Mouse (Mus musculus): ENCODE measurements around the gene Gm3893. TPM values are rescaled to one million over a fixed set of nuclear protein-coding genes. Genes with fewer than 3 reads are reported as not detected.
"Not testable (repeated sequence)": the region's sequence is repeated elsewhere in the genome, so short reads cannot be mapped to it uniquely, and the experiment has no call there.

Gm3893 gene
- polyA plus RNA-seq (2014; fragmentation: Nextera tagmentation; extraction: Ambion mirVana) = not detected in 2 replicates

DNA sequence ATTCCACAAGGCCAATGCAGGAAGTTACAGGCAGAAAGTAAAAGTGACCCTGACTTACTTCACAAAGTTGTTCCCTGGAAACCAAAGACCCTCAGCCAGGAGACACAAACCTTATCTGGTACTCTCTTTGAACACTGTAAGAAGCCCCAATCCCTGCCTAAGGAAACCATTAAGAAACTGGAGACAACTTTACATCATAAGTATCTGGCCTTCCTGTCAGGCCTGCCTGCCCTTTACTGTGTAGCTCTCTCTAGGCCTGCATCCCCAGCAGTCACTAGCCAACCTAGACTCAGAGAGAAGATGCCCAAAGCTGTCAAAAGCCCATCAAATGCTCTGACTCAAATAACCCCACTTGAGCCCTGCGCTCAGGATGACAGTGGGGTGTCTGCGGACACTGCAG is at the start of gene Gm3893:
TSS of gene Gm3893 (plus strand) at position 301 of the 400 bp plus-strand sequence.
- H3K4me3 ChIP-seq (ENCODE audit: low read depth, low read length); ATAC-seq (ENCODE audit: low read depth): not testable (repeated sequence)
- no CpG with 5 or more reads among the region's 2 CpGs for WGBS

DNA sequence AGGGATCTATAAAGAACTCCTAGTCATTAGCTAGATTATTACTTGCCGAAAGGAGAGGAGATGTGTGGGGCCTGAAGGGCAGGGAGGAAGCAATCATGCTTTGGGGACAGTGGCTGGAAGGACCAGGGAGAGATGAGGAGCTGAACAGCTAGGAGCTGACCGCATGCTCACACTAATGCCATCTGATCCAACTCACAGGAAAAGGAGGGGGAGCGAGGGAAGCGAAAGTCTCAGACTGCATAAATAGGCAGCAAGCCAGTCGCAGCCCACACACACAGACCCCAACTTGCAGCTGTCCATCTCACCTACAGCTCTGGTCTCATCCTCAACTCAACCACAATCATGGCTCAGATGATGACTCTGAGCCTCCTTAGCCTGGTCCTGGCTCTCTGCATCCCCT is 23.5 kb downstream of the Gm3893 start, which contains the start of gene Gm13304:
TSS of gene Gm13304 (plus strand) at position 301 of the 400 bp plus-strand sequence.
- not testable (repeated sequence) for H3K27ac ChIP-seq (ENCODE audit: low read depth, low read length); H3K36me3 ChIP-seq (ENCODE audit: control insufficient read depth, insufficient read depth, low read length); H3K9ac ChIP-seq (replicated peaks; ENCODE audit: low read depth, low read length); H3K27me3 ChIP-seq (ENCODE audit: control insufficient read depth, insufficient read depth, low read length); H3K9me3 ChIP-seq (ENCODE audit: control insufficient read depth, low read length); H3K4me3 ChIP-seq (ENCODE audit: low read depth, low read length); H3K4me2 ChIP-seq (ENCODE audit: low read depth, low read length); H3K4me1 ChIP-seq (ENCODE audit: control insufficient read depth, insufficient read depth, low read length); ATAC-seq (ENCODE audit: low read depth)
- WGBS = no CpG with 5 or more reads among the region's 5 CpGs

More for the DNA sequence above, at the start of gene Gm3893:
- H3K4me1 ChIP-seq (ENCODE audit: control insufficient read depth, insufficient read depth, low read length); H3K4me2 ChIP-seq (ENCODE audit: low read depth, low read length); H3K27ac ChIP-seq (ENCODE audit: low read depth, low read length); H3K9ac ChIP-seq (replicated peaks; ENCODE audit: low read depth, low read length); H3K9me3 ChIP-seq (ENCODE audit: control insufficient read depth, low read length); H3K36me3 ChIP-seq (ENCODE audit: control insufficient read depth, insufficient read depth, low read length); H3K27me3 ChIP-seq (ENCODE audit: control insufficient read depth, insufficient read depth, low read length): not testable (repeated sequence)

Other genes starting within 250 kb of the Gm3893 start
- gene Gm21541, start 187.6 kb upstream of the Gm3893 start, polyA plus RNA-seq (2014; fragmentation: Nextera tagmentation; extraction: Ambion mirVana) = not detected in 2 replicates
- 7.2 and 7.5 TPM in 2 replicates for gene Gm20878, start 149.6 kb upstream of the Gm3893 start, polyA plus RNA-seq (2014; fragmentation: Nextera tagmentation; extraction: Ambion mirVana)
- gene Fam205a4, start 125.1 kb upstream of the Gm3893 start, polyA plus RNA-seq (2014; fragmentation: Nextera tagmentation; extraction: Ambion mirVana) = 1.7 and 2.5 TPM in 2 replicates
- gene Gm21093, start 56.5 kb upstream of the Gm3893 start, polyA plus RNA-seq (2014; fragmentation: Nextera tagmentation; extraction: Ambion mirVana) = 1.4 and 1.6 TPM in 2 replicates
- gene Gm13304, start 23.6 kb downstream of the Gm3893 start, polyA plus RNA-seq (2014; fragmentation: Nextera tagmentation; extraction: Ambion mirVana) = not detected in 2 replicates
- gene Gm13306, start 62.2 kb downstream of the Gm3893 start, polyA plus RNA-seq (2014; fragmentation: Nextera tagmentation; extraction: Ambion mirVana) = 3.1 and 3.8 TPM in 2 replicates
- 0.50 TPM in 1 of 2 replicates, not detected in the other for gene Gm13305, start 77.4 kb downstream of the Gm3893 start, polyA plus RNA-seq (2014; fragmentation: Nextera tagmentation; extraction: Ambion mirVana)
- 0.20 TPM in 1 of 2 replicates, not detected in the other for gene Gm10600, start 149.4 kb downstream of the Gm3893 start, polyA plus RNA-seq (2014; fragmentation: Nextera tagmentation; extraction: Ambion mirVana)
- not detected in 2 replicates for gene Ccl21b, start 164.6 kb downstream of the Gm3893 start, polyA plus RNA-seq (2014; fragmentation: Nextera tagmentation; extraction: Ambion mirVana)
- not detected in 2 replicates for gene Gm21953, start 203.1 kb downstream of the Gm3893 start, polyA plus RNA-seq (2014; fragmentation: Nextera tagmentation; extraction: Ambion mirVana)
- not detected in 2 replicates for gene Fam205a3, start 227.1 kb downstream of the Gm3893 start, polyA plus RNA-seq (2014; fragmentation: Nextera tagmentation; extraction: Ambion mirVana)

All from neural tube, embryonic 14.5 days (tissue).